Mouse (Mus musculus) heart, adult 11 months (tissue): ENCODE data around the gene Cep19.
"Not testable (repeated sequence)": the region's sequence is repeated elsewhere in the genome, so short reads cannot be mapped to it uniquely, and the experiment has no call there.

ENCODE experiments used
- DNase-seq: peaks from one replicate; pipeline ENCODE4 v3.0.0; 2022

Gene Cep19

GRCm38 (mm10) chr16:32099638-32100150 lies at the start of gene Cep19, which contains the start of gene Pigx:
TSS of gene Cep19 (plus strand) at chr16:32099800.
TSS of gene Pigx (minus strand) at chr16:32099740.
- DNase-seq = peak; percentile 100

- DNase-seq = peak; percentile 86
Measured at GRCm38 (mm10) chr16:32058817-32059216, 40.8 kb upstream of the Cep19 start.

- peak; percentile 81 for DNase-seq
Measured at GRCm38 (mm10) chr16:32059840-32060523, 39.6 kb upstream of the Cep19 start.

- DNase-seq = no peak
Measured at GRCm38 (mm10) chr16:32062226-32062625, 37.4 kb upstream of the Cep19 start.

GRCm38 (mm10) chr16:32063900-32064299 lies 35.7 kb upstream of the Cep19 start:
- DNase-seq = peak; percentile 74

GRCm38 (mm10) chr16:32066899-32067298 lies 32.7 kb upstream of the Cep19 start:
- DNase-seq = peak; percentile 83

- DNase-seq = peak; percentile 87
Measured at GRCm38 (mm10) chr16:32068389-32069300, 31.0 kb upstream of the Cep19 start.

GRCm38 (mm10) chr16:32070070-32070469 lies 29.5 kb upstream of the Cep19 start:
- DNase-seq = not testable (repeated sequence)

GRCm38 (mm10) chr16:32075762-32076161 lies 23.8 kb upstream of the Cep19 start:
- DNase-seq = no peak

GRCm38 (mm10) chr16:32076406-32076805 lies 23.2 kb upstream of the Cep19 start:
- no peak for DNase-seq

- peak; percentile 83 for DNase-seq
Measured at GRCm38 (mm10) chr16:32077648-32078407, 21.8 kb upstream of the Cep19 start.

GRCm38 (mm10) chr16:32078408-32078990 lies 21.1 kb upstream of the Cep19 start:
- DNase-seq = peak; percentile 86

GRCm38 (mm10) chr16:32078991-32079511 lies 20.5 kb upstream of the Cep19 start, which contains the start of gene Pak2:
TSS of gene Pak2 (minus strand) at chr16:32079342.
- peak; percentile 99 for DNase-seq

- DNase-seq = peak; percentile 92
Measured at GRCm38 (mm10) chr16:32087629-32088443, 11.8 kb upstream of the Cep19 start.

- no peak for DNase-seq
Measured at GRCm38 (mm10) chr16:32091466-32091865, 8.1 kb upstream of the Cep19 start.

- DNase-seq = not testable (repeated sequence)
Measured at GRCm38 (mm10) chr16:32097757-32098156, 1.8 kb upstream of the Cep19 start.

- DNase-seq = peak; percentile 36
Measured at GRCm38 (mm10) chr16:32098897-32099637, 533 bp upstream of the Cep19 start.

- DNase-seq = no peak
Measured at GRCm38 (mm10) chr16:32102295-32102694, 2.7 kb downstream of the Cep19 start.

- DNase-seq = no peak
Measured at GRCm38 (mm10) chr16:32105698-32106097, 6.1 kb downstream of the Cep19 start.

- no peak for DNase-seq
Measured at GRCm38 (mm10) chr16:32107342-32108045, 7.9 kb downstream of the Cep19 start.
